Mouse (Mus musculus) MEL (cell line): Measurements from ENCODE around the gene Filip1l. TPM values are rescaled to one million over a fixed set of nuclear protein-coding genes. Genes with fewer than 3 reads are reported as not detected.
A peak's percentile ranks its signal among the peaks of the same experiment; 100 is the strongest.

Experiments
- DNase-seq: peaks from one replicate; pipeline ENCODE4 v3.0.0; 2011; ENCODE audit warnings: low read depth, low spot score
- H3K27ac ChIP-seq: 2 replicates; pipeline ENCODE4 v1.5.1; 2012; ENCODE audit warnings: low read depth, mild to moderate bottlenecking, control low read depth, low read length, moderate library complexity; ENCODE audit not compliant: control insufficient read depth
- H3K27me3 ChIP-seq, 2 experiments: fragments of 150-350 bp in 1 of 2; sonication (generic) in 1 of 2; 2 replicates each; pipeline ENCODE4 v1.6.1; 2012; ENCODE audit warnings: low read length in 2 of 2, mild to moderate bottlenecking in 2 of 2, improper control_type of control experiment in 1 of 2, moderate library complexity in 1 of 2; ENCODE audit not compliant: insufficient read depth in 2 of 2, control insufficient read depth in 1 of 2
- H3K36me3 ChIP-seq, 2 experiments: 2 replicates each; pipeline ENCODE4 v1.6.1; 2012 to 2014; ENCODE audit warnings: low read length in 2 of 2, improper control_type of control experiment in 1 of 2, inconsistent platforms in 1 of 2, mild to moderate bottlenecking in 1 of 2; ENCODE audit not compliant: insufficient read depth in 2 of 2, control insufficient read depth in 1 of 2
- H3K4me1 ChIP-seq, 2 experiments: fragments of 150-350 bp in 1 of 2; sonication (generic) in 1 of 2; 2 replicates each; pipeline ENCODE4 v1.6.1; 2012; ENCODE audit warnings: low read length in 2 of 2, improper control_type of control experiment in 1 of 2, mild to moderate bottlenecking in 1 of 2; ENCODE audit not compliant: insufficient read depth in 2 of 2, control insufficient read depth in 1 of 2
- H3K4me3 ChIP-seq, 2 experiments: fragments of 150-350 bp in 1 of 2; sonication (generic) in 1 of 2; 2 replicates each; pipeline ENCODE4 v1.5.1; 2012; ENCODE audit warnings: low read depth in 2 of 2, low read length in 2 of 2, mild to moderate bottlenecking in 2 of 2, moderate library complexity in 2 of 2, control low read depth in 1 of 2, improper control_type of control experiment in 1 of 2; ENCODE audit not compliant: control insufficient read depth in 1 of 2, insufficient read depth in 1 of 2
- H3K79me2 ChIP-seq: 2 replicates; pipeline ENCODE4 v1.6.1; 2012; ENCODE audit warnings: mild to moderate bottlenecking, low read length, moderate library complexity; ENCODE audit not compliant: control insufficient read depth, poor library complexity, insufficient read depth
- H3K9ac ChIP-seq: 2 replicates; pipeline ENCODE4 v1.6.1; 2012; ENCODE audit warnings: low read depth, mild to moderate bottlenecking, control low read depth, low read length, moderate library complexity; ENCODE audit not compliant: control insufficient read depth, poor library complexity, severe bottlenecking
- H3K9me3 ChIP-seq: fragments of 150-350 bp; sonication (generic); replicated peaks from 2 replicates; pipeline ENCODE4 v1.6.1; 2012; ENCODE audit warnings: mild to moderate bottlenecking, low read length, improper control_type of control experiment, moderate library complexity; ENCODE audit not compliant: insufficient read depth
- BHLHE40 ChIP-seq: IDR thresholded peaks from 2 replicates; pipeline ENCODE4 v1.6.1; 2012; ENCODE audit warnings: low read depth, mild to moderate bottlenecking, inconsistent platforms, low read length, improper control_type of control experiment, borderline replicate concordance
- CHD2 ChIP-seq: IDR thresholded peaks from 2 replicates; pipeline ENCODE4 v1.6.1; 2011; ENCODE audit warnings: low read length, improper control_type of control experiment
- E2F4 ChIP-seq: IDR thresholded peaks from 2 replicates; pipeline ENCODE4 v1.6.1; 2011; ENCODE audit warnings: low read depth, low read length, improper control_type of control experiment, borderline replicate concordance
- ELF1 ChIP-seq: IDR thresholded peaks from 2 replicates; pipeline ENCODE4 v1.6.1; 2014; ENCODE audit warnings: low read depth, mild to moderate bottlenecking, inconsistent platforms, low read length, improper control_type of control experiment, moderate library complexity
- GATA1 ChIP-seq: IDR thresholded peaks from 2 replicates; pipeline ENCODE4 v1.6.1; 2011; ENCODE audit warnings: low read depth, low read length, improper control_type of control experiment
- HCFC1 ChIP-seq: IDR thresholded peaks from 2 replicates; pipeline ENCODE4 v1.6.1; 2012; ENCODE audit warnings: low read depth, mild to moderate bottlenecking, inconsistent platforms, low read length, improper control_type of control experiment, moderate library complexity
- JUND ChIP-seq: IDR thresholded peaks from 2 replicates; pipeline ENCODE4 v1.6.1; 2011; ENCODE audit warnings: low read depth, mild to moderate bottlenecking, improper control_type of control experiment, low read length
- MAX ChIP-seq: IDR thresholded peaks from 2 replicates; pipeline ENCODE4 v1.6.1; 2011; ENCODE audit warnings: low read length, improper control_type of control experiment
- MAZ ChIP-seq: IDR thresholded peaks from 2 replicates; pipeline ENCODE4 v1.6.1; 2012; ENCODE audit warnings: low read depth, mild to moderate bottlenecking, inconsistent platforms, low read length, improper control_type of control experiment
- MYB ChIP-seq: IDR thresholded peaks from 2 replicates; pipeline ENCODE4 v1.6.1; 2011; ENCODE audit warnings: mild to moderate bottlenecking, low read depth, low read length, improper control_type of control experiment
- POLR2AphosphoS2 ChIP-seq: IDR thresholded peaks from 2 replicates; pipeline ENCODE4 v1.6.1; 2011; ENCODE audit warnings: low read length, improper control_type of control experiment
- RAD21 ChIP-seq: IDR thresholded peaks from 2 replicates; pipeline ENCODE4 v1.6.1; 2011; ENCODE audit warnings: mild to moderate bottlenecking, low read depth, low read length, improper control_type of control experiment
- TCF12 ChIP-seq: IDR thresholded peaks from 2 replicates; pipeline ENCODE4 v1.6.1; 2014; ENCODE audit warnings: low read depth, mild to moderate bottlenecking, inconsistent platforms, low read length, improper control_type of control experiment, moderate library complexity
- USF2 ChIP-seq, 2 experiments: IDR thresholded peaks; 2 replicates each; pipeline ENCODE4 v1.6.1; 2011 to 2012; ENCODE audit warnings: improper control_type of control experiment in 2 of 2, low read length in 2 of 2, borderline replicate concordance in 1 of 2, inconsistent platforms in 1 of 2, low read depth in 1 of 2, mild to moderate bottlenecking in 1 of 2; ENCODE audit not compliant: insufficient read depth in 1 of 2
- ZC3H11A ChIP-seq: IDR thresholded peaks from 2 replicates; pipeline ENCODE4 v1.6.1; 2012; ENCODE audit warnings: low read depth, mild to moderate bottlenecking, inconsistent platforms, low read length, improper control_type of control experiment
- ZMIZ1 ChIP-seq: IDR thresholded peaks from 2 replicates; pipeline ENCODE4 v1.6.1; 2012; ENCODE audit warnings: low read depth, mild to moderate bottlenecking, inconsistent platforms, low read length, improper control_type of control experiment, moderate library complexity
- polyA plus RNA-seq, 2 experiments: library from polyadenylated mRNA; stranded (reverse) in 1 of 2; unstranded in 1 of 2; fragments of >175 nt in 1 of 2; fragments of >200 nt in 1 of 2; gene quantifications; 2 replicates each; pipeline versions ENCODE4 v1.2.1 to v1.2.4; 2012; ENCODE audit warnings: low replicate concordance in 2 of 2, low read depth in 1 of 2; ENCODE audit not compliant: insufficient read length in 2 of 2, insufficient read depth in 1 of 2, missing spikeins in 1 of 2
- total RNA-seq: library from RNA; depleted of rRNA; stranded (reverse); fragments of 300-350 nt; gene quantifications from 2 replicates; pipeline ENCODE4 v1.2.3, GENCODE M21; 2012

Gene Filip1l
- total and polyA plus RNA-seq, 3 experiments: 0.27 to 1.8 TPM; not detected in 1

DNA sequence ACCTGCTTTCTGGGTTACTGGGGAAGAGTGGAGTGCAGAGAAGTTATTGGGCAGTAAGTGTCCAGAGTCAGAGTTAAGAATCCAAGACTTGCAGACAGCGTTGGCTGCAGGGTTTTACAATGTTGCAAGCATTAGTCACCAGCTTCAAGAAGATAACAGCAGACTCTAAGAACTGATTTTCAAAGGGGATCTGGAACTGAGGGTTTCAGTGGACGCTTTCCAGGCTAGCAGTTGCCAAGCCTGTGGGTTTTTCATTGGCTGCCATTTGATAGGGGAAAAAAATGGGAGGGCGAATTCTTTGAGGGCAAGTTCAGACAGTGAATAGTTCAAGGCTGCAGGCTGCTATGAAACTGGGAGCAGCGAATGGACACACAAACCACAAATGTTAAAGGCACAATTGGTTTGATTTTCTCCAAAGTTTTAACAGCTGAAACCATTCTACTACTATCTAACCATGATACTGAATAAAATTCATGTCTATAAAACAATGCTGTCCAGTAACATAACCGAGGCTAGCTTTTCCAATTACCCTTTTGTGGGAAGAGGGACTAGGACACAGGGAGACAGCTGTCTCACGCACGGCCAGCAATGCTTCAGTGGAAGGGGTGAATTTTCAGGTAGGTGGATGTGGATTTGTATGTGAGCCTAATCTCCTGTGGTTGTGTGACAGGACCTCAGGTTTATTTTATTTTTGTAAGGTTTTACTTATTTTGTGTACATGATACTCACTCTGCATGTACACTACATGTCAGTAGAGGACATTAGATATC lies 74.8 kb downstream of the Filip1l start:
- Histone ChIP-seq H3K27me3 (no peaks in the 10 kb centered on the region), H3K9me3 (no peaks in the 10 kb centered on the region)
- TF ChIP-seq GATA1 (0 out of 2 replicates have a peak, but pooled peaks have one; percentile 3), ZMIZ1 (no peak), ELF1 (no peak), JUND (no peak), RAD21 (no peak), CHD2 (no peak)
- TF ChIP-seq, all 39 proteins: peak for 1
- Histone ChIP-seq H3K36me3 (no peaks in the 10 kb centered on the region; a peak in 1 of 4 replicates), H3K79me2 (no peaks in the 10 kb centered on the region), H3K9ac (no peak overlapping the region), H3K27ac (no peak overlapping the region), H3K4me1 (peaks cover 0 to 2% of the 10 kb centered on the region in 2 experiments; a peak in 2 of 4 replicates), H3K4me3 (no peak overlapping the region)
- peak; percentile 37 for DNase-seq

DNA sequence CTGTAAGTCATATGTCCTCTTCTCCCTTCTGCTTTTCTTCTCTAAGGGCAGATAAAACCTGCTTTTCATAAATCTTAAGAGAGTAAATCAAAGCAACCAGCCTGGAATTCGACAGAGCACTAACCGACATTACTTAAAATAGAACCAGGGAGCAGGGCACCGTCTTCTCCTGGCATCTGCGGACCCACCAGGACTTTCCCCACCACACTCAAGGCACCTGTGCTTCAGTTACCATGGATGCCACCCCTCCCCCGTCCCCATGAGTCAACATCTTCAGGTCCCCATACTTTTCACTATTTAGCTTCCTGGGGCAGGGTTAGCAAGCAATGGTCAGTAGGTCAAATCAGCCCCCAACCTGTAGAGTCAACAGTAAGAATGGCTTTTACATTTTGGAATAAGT lies 76.1 kb downstream of the Filip1l start:
- no peaks in the 10 kb centered on the region; a peak in 1 of 4 replicates for H3K36me3 ChIP-seq
- peaks cover 0 to 2% of the 10 kb centered on the region in 2 experiments; a peak in 1 of 4 replicates for H3K4me1 ChIP-seq
- no peak overlapping the region for H3K27ac ChIP-seq
- H3K79me2 ChIP-seq: no peaks in the 10 kb centered on the region
- H3K9me3 ChIP-seq: no peaks in the 10 kb centered on the region
- H3K4me3 ChIP-seq: no peak overlapping the region
- H3K27me3 ChIP-seq: no peaks in the 10 kb centered on the region
- TF ChIP-seq MAX (no peak), GATA1 (no peak), BHLHE40 (no peak), MAZ (no peak), E2F4 (no peak), HCFC1 (no peak), TCF12 (no peak), USF2 (IDR thresholded peaks at IDR 0.05; ENCODE audit: borderline replicate concordance in 1 of 2, insufficient read depth in 1 of 2, low read depth in 1 of 2, low read length in 2 of 2) (no peak)
- no peak overlapping the region for H3K9ac ChIP-seq
- no peak for DNase-seq

DNA sequence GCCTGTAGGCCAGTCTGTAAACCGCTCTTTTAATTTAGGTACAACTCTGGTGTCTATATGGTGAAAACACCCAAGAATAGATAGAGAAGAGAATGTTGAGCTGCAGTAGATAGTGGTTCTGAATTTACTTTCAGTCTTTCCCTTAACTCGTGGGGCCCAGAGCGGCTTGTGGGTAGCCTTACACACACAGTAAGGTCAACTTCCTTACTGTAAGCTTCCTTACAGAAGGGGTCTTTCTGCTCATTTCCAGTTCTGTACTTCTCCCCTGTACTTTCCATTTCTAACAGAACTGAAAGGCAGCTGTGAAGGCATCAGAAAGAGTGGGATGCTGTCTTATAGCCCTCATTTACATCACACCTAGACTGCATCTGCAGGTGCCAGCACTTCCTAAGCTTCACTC lies 78.4 kb downstream of the Filip1l start:
- no peak for DNase-seq
- H3K4me3 ChIP-seq: no peak overlapping the region

More for the DNA sequence above, 78.4 kb downstream of the Filip1l start:
- no peaks in the 10 kb centered on the region for H3K27me3 ChIP-seq
- no peaks in the 10 kb centered on the region; a peak in 1 of 4 replicates for H3K36me3 ChIP-seq
- no peaks in the 10 kb centered on the region for H3K79me2 ChIP-seq
- H3K27ac ChIP-seq: no peak overlapping the region
- H3K9ac ChIP-seq: no peak overlapping the region
- no peak for TF ChIP-seq MYB
- no peak for TF ChIP-seq ZC3H11A
- TF ChIP-seq POLR2AphosphoS2: no peak
- TF ChIP-seq USF2 (IDR thresholded peaks at IDR 0.05; ENCODE audit: borderline replicate concordance in 1 of 2, insufficient read depth in 1 of 2, low read depth in 1 of 2, low read length in 2 of 2): no peak
- TF ChIP-seq E2F4: no peak
- no peaks in the 10 kb centered on the region for H3K9me3 ChIP-seq
- peaks cover 0 to 2% of the 10 kb centered on the region in 2 experiments; a peak in 1 of 4 replicates for H3K4me1 ChIP-seq
